ENCODE assay signal across 25 mouse cellular contexts in the genomic region with DNA sequence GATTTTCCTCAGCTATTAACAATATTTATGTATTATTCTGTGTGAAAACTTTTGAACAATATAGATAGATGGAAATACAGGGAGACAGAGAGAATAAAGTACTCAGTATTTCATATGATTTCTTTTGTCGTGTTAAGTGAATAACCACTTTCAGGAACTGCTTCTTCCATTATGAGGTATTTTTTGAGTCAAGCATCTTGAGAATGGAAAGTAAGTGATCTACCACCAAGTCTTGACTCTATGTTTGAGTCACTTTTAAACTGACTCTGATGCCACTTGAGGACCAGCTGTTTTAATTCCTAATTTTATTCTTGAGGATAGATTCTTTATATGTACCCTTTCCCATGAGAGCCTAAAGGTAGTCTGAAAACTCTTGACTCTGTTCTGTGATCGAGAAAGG.
"Had no signal": no experiment of that assay in that cellular context is flagged by ENCODE, and none has a peak within 500 bp of the region (broad histone marks: within the 10 kb centered on the region; RNA-seq: fewer than 3 reads in every experiment).

No protein-coding gene starts in this region.

- H3K4me1 ChIP-seq: embryonic facial prominence, embryonic 10.5 days; embryonic facial prominence, embryonic 12.5 days; embryonic facial prominence, embryonic 13.5 days; embryonic facial prominence, embryonic 15.5 days; forebrain, embryonic 10.5 days; forebrain, embryonic 12.5 days; forebrain, embryonic 13.5 days; forebrain, embryonic 15.5 days had no signal

- DNase-seq: cerebellum, adult 9-10 months; cerebellum, adult 9-11 months; cerebellum, postnatal 10 days; cerebellum, postnatal 14 days; cerebellum, postnatal 25 days; cerebellum, postnatal 36 days; embryo, embryonic 11 days; forebrain, postnatal 0 days; gastrocnemius, adult 2 months; gastrocnemius, postnatal 10 days; gastrocnemius, postnatal 14 days; gastrocnemius, postnatal 25 days; gastrocnemius, postnatal 36 days; heart, adult 11 months; heart, adult 18-20 months; heart, adult 2 months had no signal

- H3K9ac ChIP-seq: embryonic facial prominence, embryonic 12.5 days; embryonic facial prominence, embryonic 13.5 days; embryonic facial prominence, embryonic 15.5 days; forebrain, embryonic 12.5 days; forebrain, embryonic 13.5 days; forebrain, embryonic 15.5 days; forebrain, postnatal 0 days had no signal

- H3K36me3 ChIP-seq: embryonic facial prominence, embryonic 10.5 days; embryonic facial prominence, embryonic 12.5 days; embryonic facial prominence, embryonic 13.5 days; embryonic facial prominence, embryonic 15.5 days; forebrain, embryonic 10.5 days; forebrain, embryonic 12.5 days; forebrain, embryonic 15.5 days had no signal

- H3K27ac ChIP-seq: embryonic facial prominence, embryonic 10.5 days; embryonic facial prominence, embryonic 12.5 days; embryonic facial prominence, embryonic 13.5 days; embryonic facial prominence, embryonic 15.5 days; forebrain, embryonic 10.5 days; forebrain, embryonic 12.5 days; forebrain, embryonic 13.5 days; forebrain, embryonic 15.5 days; gastrocnemius, adult 2 months; heart, adult 2 months had no signal

- H3K9me3 ChIP-seq: embryonic facial prominence, embryonic 10.5 days; embryonic facial prominence, embryonic 12.5 days; embryonic facial prominence, embryonic 13.5 days; embryonic facial prominence, embryonic 15.5 days; forebrain, embryonic 10.5 days; forebrain, embryonic 12.5 days; forebrain, embryonic 13.5 days; forebrain, embryonic 15.5 days had no signal

- H3K4me3 ChIP-seq: embryonic facial prominence, embryonic 10.5 days; embryonic facial prominence, embryonic 12.5 days; embryonic facial prominence, embryonic 13.5 days; embryonic facial prominence, embryonic 15.5 days; erythroblast, embryonic 14.5 days; forebrain, embryonic 10.5 days; forebrain, embryonic 12.5 days; forebrain, embryonic 13.5 days; forebrain, embryonic 15.5 days; gastrocnemius, adult 2 months; heart, adult 2 months had no signal

- H3K27me3 ChIP-seq: embryonic facial prominence, embryonic 12.5 days; embryonic facial prominence, embryonic 13.5 days; embryonic facial prominence, embryonic 15.5 days; forebrain, embryonic 12.5 days; forebrain, embryonic 13.5 days; forebrain, embryonic 15.5 days had no signal

- H3K4me2 ChIP-seq: embryonic facial prominence, embryonic 12.5 days; embryonic facial prominence, embryonic 13.5 days; embryonic facial prominence, embryonic 15.5 days; forebrain, embryonic 12.5 days; forebrain, embryonic 13.5 days; forebrain, embryonic 15.5 days had no signal
